Mouse (Mus musculus) stomach, embryonic 14.5 days (tissue): ENCODE results near the gene Psmd9. TPM values are rescaled to one million over a fixed set of nuclear protein-coding genes. Genes with fewer than 3 reads are reported as not detected.

Source experiments
- ATAC-seq: fragments of 200-750 bp; cut with Nextera tagmentation; 2 replicates; pipeline ENCODE4 v1.8.0; 2017; ENCODE audit warnings: low read depth, moderate TSS enrichment; ENCODE audit not compliant: insufficient number of reproducible peaks, insufficient read depth, low FRiP score
- H3K27ac ChIP-seq: fragments of 300-500 bp; sonication (generic); 2 replicates; pipeline ENCODE4 v1.5.1; 2014; ENCODE audit warnings: mild to moderate bottlenecking, low read length, moderate library complexity, mixed read lengths
- H3K27me3 ChIP-seq: fragments of 300-500 bp; sonication (generic); 2 replicates; pipeline ENCODE4 v1.6.1; 2014; ENCODE audit warnings: low read length, control low read depth, mixed read lengths; ENCODE audit not compliant: control insufficient read depth, insufficient read depth
- H3K36me3 ChIP-seq: fragments of 300-500 bp; sonication (generic); 2 replicates; pipeline ENCODE4 v1.6.1; 2014; ENCODE audit warnings: mild to moderate bottlenecking, control low read depth, low read length, moderate library complexity, mixed read lengths; ENCODE audit not compliant: control insufficient read depth, insufficient read depth
- H3K4me1 ChIP-seq: fragments of 300-500 bp; sonication (generic); 2 replicates; pipeline ENCODE4 v1.6.1; 2014; ENCODE audit warnings: low read length, control low read depth, mixed read lengths; ENCODE audit not compliant: control insufficient read depth, insufficient read depth
- H3K4me2 ChIP-seq: fragments of 300-500 bp; sonication (generic); replicated peaks from 2 replicates; pipeline ENCODE4 v1.6.1; 2014; ENCODE audit warnings: low read depth, low read length, control low read depth
- H3K4me3 ChIP-seq: fragments of 300-500 bp; sonication (generic); 2 replicates; pipeline ENCODE4 v1.5.1; 2014; ENCODE audit warnings: low read depth, low read length, control low read depth
- H3K9ac ChIP-seq: fragments of 300-500 bp; sonication (generic); replicated peaks from 2 replicates; pipeline ENCODE4 v1.6.1; 2014; ENCODE audit warnings: low read depth, mild to moderate bottlenecking, control low read depth, low read length, moderate library complexity, mixed read lengths
- H3K9me3 ChIP-seq: fragments of 300-500 bp; sonication (generic); 2 replicates; pipeline ENCODE4 v1.6.1; 2016; ENCODE audit warnings: low read depth, low read length, control low read depth; ENCODE audit not compliant: control insufficient read depth
- WGBS: fragments of 180-500 bp; shearing (Covaris S2); extraction: QIAGEN DNeasy Blood & Tissue Kit; methylation state at CpG from one replicate; pipeline ENCODE4 v1.1.7; 2014; 5-methylcytosine and 5-hydroxymethylcytosine counted together
- polyA plus RNA-seq: library from polyadenylated mRNA; unstranded; fragments of >200 nt; fragmentation: Nextera tagmentation; extraction: Ambion mirVana; gene quantifications from 2 replicates; pipeline ENCODE4 v1.2.1, GENCODE M21; 2014

Gene Psmd9
- polyA plus RNA-seq, 1 experiment from 2014 or later = 82.3 TPM

GRCm38 (mm10) chr5:123144746-123145590, 24.2 kb upstream of the Psmd9 start:
- H3K36me3 ChIP-seq = peaks cover 41% of the 10 kb centered on the region

GRCm38 (mm10) chr5:123146357-123146756, 22.9 kb upstream of the Psmd9 start:
- Histone ChIP-seq H3K9ac (no peak overlapping the region), H3K4me2 (no peak overlapping the region), H3K36me3 (peaks cover 41% of the 10 kb centered on the region), H3K4me1 (peaks cover 50% of the 10 kb centered on the region), H3K9me3 (no peaks in the 10 kb centered on the region), H3K4me3 (no peak overlapping the region), H3K27ac (no peak overlapping the region), H3K27me3 (no peaks in the 10 kb centered on the region)
- ATAC-seq = no peak
- 92% methylated on average over 11 of the region's 11 CpGs for WGBS

More at GRCm38 (mm10) chr5:123144746-123145590, 24.2 kb upstream of the Psmd9 start:
- H3K9ac ChIP-seq = no peak overlapping the region
- H3K4me3 ChIP-seq = peak overlapping the region; percentile 84
- H3K4me1 ChIP-seq = peaks cover 37% of the 10 kb centered on the region
- ATAC-seq = no peak
- WGBS = 28% methylated on average over 20 of the region's 20 CpGs
- H3K4me2 ChIP-seq = peak overlapping the region; percentile 100
- no peaks in the 10 kb centered on the region for H3K27me3 ChIP-seq
- H3K27ac ChIP-seq = peak overlapping the region; percentile 21; the same call in 1 of the 2 replicates
- H3K9me3 ChIP-seq = no peaks in the 10 kb centered on the region

GRCm38 (mm10) chr5:123147569-123147968, 21.6 kb upstream of the Psmd9 start:
- Histone ChIP-seq H3K4me1 (peaks cover 52% of the 10 kb centered on the region), H3K9me3 (no peaks in the 10 kb centered on the region), H3K4me3 (no peak overlapping the region), H3K9ac (no peak overlapping the region), H3K4me2 (no peak overlapping the region), H3K27ac (no peak overlapping the region), H3K36me3 (peaks cover 52% of the 10 kb centered on the region), H3K27me3 (no peaks in the 10 kb centered on the region)
- no peak for ATAC-seq
- 85% methylated on average over 17 of the region's 17 CpGs for WGBS

- H3K4me1 ChIP-seq = peaks cover 52% of the 10 kb centered on the region
Observed at GRCm38 (mm10) chr5:123148073-123148722, 21.0 kb upstream of the Psmd9 start.

GRCm38 (mm10) chr5:123149451-123150400, 19.5 kb upstream of the Psmd9 start:
- Histone ChIP-seq H3K9ac (no peak overlapping the region), H3K9me3 (no peaks in the 10 kb centered on the region), H3K27me3 (no peaks in the 10 kb centered on the region), H3K27ac (0 out of 2 replicates have a peak overlapping the region, but pooled peaks have one; percentile 7), H3K4me2 (peak overlapping the region; percentile 47), H3K4me3 (peak overlapping the region; percentile 28), H3K36me3 (peaks cover 67% of the 10 kb centered on the region), H3K4me1 (peaks cover 42% of the 10 kb centered on the region)
- peak; percentile 83 for ATAC-seq
- WGBS = 6% methylated on average over 19 of the region's 19 CpGs

More at GRCm38 (mm10) chr5:123148073-123148722, 21.0 kb upstream of the Psmd9 start:
- Histone ChIP-seq H3K4me3 (no peak overlapping the region), H3K9ac (no peak overlapping the region), H3K36me3 (peaks cover 58% of the 10 kb centered on the region), H3K9me3 (no peaks in the 10 kb centered on the region), H3K4me2 (no peak overlapping the region), H3K27ac (no peak overlapping the region), H3K27me3 (no peaks in the 10 kb centered on the region)
- WGBS = 81% methylated on average over 25 of the region's 25 CpGs
- ATAC-seq = no peak

GRCm38 (mm10) chr5:123150641-123151040, 18.6 kb upstream of the Psmd9 start:
- Histone ChIP-seq H3K4me2 (peak overlapping the region; percentile 47), H3K4me3 (peak overlapping the region; percentile 28; the same call in 1 of the 2 replicates), H3K9me3 (no peaks in the 10 kb centered on the region), H3K27ac (no peak overlapping the region), H3K9ac (no peak overlapping the region), H3K36me3 (peaks cover 71% of the 10 kb centered on the region), H3K4me1 (peaks cover 37% of the 10 kb centered on the region), H3K27me3 (no peaks in the 10 kb centered on the region)
- WGBS = 32% methylated on average over 7 of the region's 7 CpGs
- ATAC-seq = no peak; the same call in 1 of the 2 replicates

- 0 out of 2 replicates have a peak, but pooled peaks have one; percentile 11 for ATAC-seq
- WGBS = 24% methylated on average over 7 of the region's 7 CpGs
- Histone ChIP-seq H3K27ac (no peak overlapping the region), H3K9me3 (no peaks in the 10 kb centered on the region), H3K4me1 (peaks cover 33% of the 10 kb centered on the region), H3K36me3 (peaks cover 67% of the 10 kb centered on the region), H3K4me2 (peak overlapping the region; percentile 47), H3K27me3 (no peaks in the 10 kb centered on the region), H3K9ac (no peak overlapping the region), H3K4me3 (no peak overlapping the region; the same call in 1 of the 2 replicates)
Observed at GRCm38 (mm10) chr5:123151077-123151476, 18.1 kb upstream of the Psmd9 start.
